Mouse (Mus musculus) mammary gland, adult 2 months (tissue): Measurements from ENCODE around the gene Gm45717. TPM values are rescaled to one million over a fixed set of nuclear protein-coding genes. Genes with fewer than 3 reads are reported as not detected.

Source experiments
- polyA plus RNA-seq: library from polyadenylated mRNA; depleted of rRNA; stranded (reverse); fragments of >200 nt; gene quantifications from 2 replicates; pipeline ENCODE4 v1.2.3, GENCODE M21; 2012; ENCODE audit warnings: low replicate concordance; rRNA removed

Gene Gm45717
- not detected in 2 replicates for polyA plus RNA-seq

GRCm38 (mm10) chr7:140955758-140956555, at the start of gene Gm45717, which contains the start of gene Ifitm2:
Gene Gm45717, minus strand, starts transcription at chr7:140955937.
Gene Ifitm2, minus strand, starts transcription at chr7:140955987.

GRCm38 (mm10) chr7:140966921-140967320, 11.2 kb upstream of the Gm45717 start, which contains the start of gene Ifitm1:
Gene Ifitm1, plus strand, starts transcription at chr7:140967221.

GRCm38 (mm10) chr7:140949824-140950530, 5.8 kb downstream of the Gm45717 start, which contains the start of gene Ifitm5:
Gene Ifitm5, minus strand, starts transcription at chr7:140950291.

GRCm38 (mm10) chr7:140941222-140942051, 14.3 kb downstream of the Gm45717 start, which contains the start of gene Pgghg:
Gene Pgghg, plus strand, starts transcription at chr7:140941391.

GRCm38 (mm10) chr7:140920418-140921029, 35.2 kb downstream of the Gm45717 start, which contains the start of gene Nlrp6:
Gene Nlrp6, plus strand, starts transcription at chr7:140920902.

GRCm38 (mm10) chr7:140900220-140900619, 55.5 kb downstream of the Gm45717 start, which contains the start of gene Cox8b:
Gene Cox8b, minus strand, starts transcription at chr7:140900446.

Other genes with a start within 250 kb of the Gm45717 start
- 154 and 260 TPM in 2 replicates for gene Cyp2e1, start 192.2 kb downstream of the Gm45717 start, polyA plus RNA-seq
- gene Syce1, start 168.1 kb downstream of the Gm45717 start, polyA plus RNA-seq = 0.12 and 0.17 TPM in 2 replicates
- 0.02 and 0.07 TPM in 2 replicates for gene Zfp941, start 133.8 kb downstream of the Gm45717 start, polyA plus RNA-seq
- gene Urah, start 120.9 kb downstream of the Gm45717 start, polyA plus RNA-seq = 35.9 and 51.0 TPM in 2 replicates
- not detected in 2 replicates for gene Scgb1c1, start 110.4 kb downstream of the Gm45717 start, polyA plus RNA-seq
- 0.19 and 0.24 TPM in 2 replicates for gene Odf3, start 108.1 kb downstream of the Gm45717 start, polyA plus RNA-seq
- gene Gm45785, start 99.6 kb downstream of the Gm45717 start, polyA plus RNA-seq = not detected in 2 replicates
- gene Ric8a, start 99.0 kb downstream of the Gm45717 start, polyA plus RNA-seq = 125 and 131 TPM in 2 replicates
- 23.2 and 34.0 TPM in 2 replicates for gene Bet1l, start 98.4 kb downstream of the Gm45717 start, polyA plus RNA-seq
- gene Psmd13, start 74.0 kb downstream of the Gm45717 start, polyA plus RNA-seq = 48.3 and 59.6 TPM in 2 replicates
- gene Sirt3, start 73.6 kb downstream of the Gm45717 start, polyA plus RNA-seq = 29.0 and 45.3 TPM in 2 replicates
- 395 and 928 TPM in 2 replicates for gene Cox8b, start 55.5 kb downstream of the Gm45717 start, polyA plus RNA-seq
- 0.30 TPM in 1 of 2 replicates, not detected in the other for gene Nlrp6, start 35.0 kb downstream of the Gm45717 start, polyA plus RNA-seq
- 49.9 and 60.2 TPM in 2 replicates for gene Pgghg, start 14.5 kb downstream of the Gm45717 start, polyA plus RNA-seq
- gene Ifitm5, start 5.6 kb downstream of the Gm45717 start, polyA plus RNA-seq = 2.6 and 4.0 TPM in 2 replicates
- gene Ifitm2, start 50 bp upstream of the Gm45717 start, polyA plus RNA-seq = 1,072 and 1,260 TPM in 2 replicates
- 132 and 165 TPM in 2 replicates for gene Ifitm1, start 11.3 kb upstream of the Gm45717 start, polyA plus RNA-seq
- 410 and 816 TPM in 2 replicates for gene Ifitm3, start 54.8 kb upstream of the Gm45717 start, polyA plus RNA-seq
- 10.7 and 37.4 TPM in 2 replicates for gene Ifitm6, start 62.0 kb upstream of the Gm45717 start, polyA plus RNA-seq
- gene Gm17387, start 73.2 kb upstream of the Gm45717 start, polyA plus RNA-seq = not detected in 2 replicates
- 1.0 and 2.5 TPM in 2 replicates for gene B4galnt4, start 105.2 kb upstream of the Gm45717 start, polyA plus RNA-seq
- 30.8 and 48.9 TPM in 2 replicates for gene Pkp3, start 122.3 kb upstream of the Gm45717 start, polyA plus RNA-seq
- gene Sigirr, start 144.6 kb upstream of the Gm45717 start, polyA plus RNA-seq = 30.1 and 44.1 TPM in 2 replicates
- gene Ano9, start 161.9 kb upstream of the Gm45717 start, polyA plus RNA-seq = 5.8 and 21.4 TPM in 2 replicates
- 33.0 and 42.5 TPM in 2 replicates for gene Ptdss2, start 166.4 kb upstream of the Gm45717 start, polyA plus RNA-seq
- 122 and 142 TPM in 2 replicates for gene Rnh1, start 216.9 kb upstream of the Gm45717 start, polyA plus RNA-seq
- 52.0 and 63.9 TPM in 2 replicates for gene Hras, start 238.1 kb upstream of the Gm45717 start, polyA plus RNA-seq
- 7.7 and 9.8 TPM in 2 replicates for gene Lrrc56, start 238.2 kb upstream of the Gm45717 start, polyA plus RNA-seq